Mouse (Mus musculus): ENCODE results near the gene Ano6. TPM values are rescaled to one million over a fixed set of nuclear protein-coding genes. Genes with fewer than 3 reads are reported as not detected.

Gene Ano6
- polyA plus RNA-seq, 1 experiment = 5.8 TPM

GRCm38 (mm10) chr15:95768703-95769102, 21.9 kb upstream of the Ano6 start:
- Histone ChIP-seq H3K36me3 (ENCODE audit: control insufficient read depth, insufficient read depth, low read length) (no peaks in the 10 kb centered on the region), H3K4me3 (ENCODE audit: control insufficient read depth, low read depth, low read length) (no peak overlapping the region), H3K27me3 (ENCODE audit: control insufficient read depth, insufficient read depth, low read length) (no peaks in the 10 kb centered on the region), H3K27ac (ENCODE audit: control insufficient read depth, insufficient read depth, low read depth, low read length) (no peak overlapping the region), H3K4me1 (ENCODE audit: control insufficient read depth, insufficient read depth, low read length) (peaks cover 2% of the 10 kb centered on the region; the same call in 1 of the 2 replicates)
- no peak for TF ChIP-seq CTCF (IDR thresholded peaks at IDR 0.05; ENCODE audit: control insufficient read depth, insufficient read depth, insufficient replicate concordance, low read depth, low read length)
- no peak for TF ChIP-seq POLR2A (IDR thresholded peaks at IDR 0.05; ENCODE audit: control insufficient read depth, low read depth, low read length)

DNA sequence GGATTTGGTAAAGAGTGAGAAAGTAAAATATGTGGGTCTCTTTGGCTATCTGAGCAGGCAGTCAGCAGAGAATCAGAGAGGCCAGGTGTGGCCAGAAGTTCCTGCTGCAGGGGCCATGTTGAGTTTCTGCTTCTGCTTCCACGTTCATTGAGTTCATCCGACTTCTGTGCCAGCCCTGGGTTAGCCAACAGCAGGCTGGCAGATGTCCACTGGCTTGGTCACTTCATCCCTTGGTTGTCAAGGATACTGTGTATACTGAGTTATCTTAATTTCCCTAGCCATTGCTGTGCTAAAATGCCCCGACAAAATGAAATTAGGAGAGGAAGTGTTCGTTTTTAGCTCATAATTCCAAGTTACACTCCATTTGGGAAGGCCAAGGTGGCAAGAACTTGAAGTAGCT, 21.1 kb upstream of the Ano6 start:
- Histone ChIP-seq H3K27me3 (ENCODE audit: control insufficient read depth, insufficient read depth, low read length) (no peaks in the 10 kb centered on the region), H3K4me3 (ENCODE audit: control insufficient read depth, low read depth, low read length) (no peak overlapping the region)

DNA sequence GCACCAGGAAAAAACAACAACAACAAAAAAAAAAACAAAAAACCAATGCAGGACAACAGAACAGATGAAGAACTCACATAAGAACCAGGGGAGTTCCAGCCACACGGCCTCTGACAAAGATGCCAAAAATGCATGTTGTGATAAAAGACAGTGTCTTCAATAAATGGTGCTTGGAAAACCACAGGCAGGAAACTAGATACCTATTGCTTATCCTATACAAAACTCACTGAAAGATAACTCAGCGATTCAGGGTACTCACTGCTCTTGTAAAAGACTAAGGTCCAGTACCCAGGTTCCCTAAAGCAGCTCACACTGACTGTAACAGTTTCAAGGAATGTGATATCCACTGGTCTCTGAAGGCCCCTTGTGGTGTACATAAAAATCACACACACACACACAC, 20.3 kb upstream of the Ano6 start:
- TF ChIP-seq CTCF (IDR thresholded peaks at IDR 0.05; ENCODE audit: control insufficient read depth, insufficient read depth, insufficient replicate concordance, low read depth, low read length) = no peak
- TF ChIP-seq POLR2A (IDR thresholded peaks at IDR 0.05; ENCODE audit: control insufficient read depth, low read depth, low read length) = no peak
- Histone ChIP-seq H3K27ac (ENCODE audit: control insufficient read depth, insufficient read depth, low read depth, low read length) (no peak overlapping the region), H3K4me3 (ENCODE audit: control insufficient read depth, low read depth, low read length) (no peak overlapping the region), H3K4me1 (ENCODE audit: control insufficient read depth, insufficient read depth, low read length) (peaks cover 2% of the 10 kb centered on the region; the same call in 1 of the 2 replicates), H3K36me3 (ENCODE audit: control insufficient read depth, insufficient read depth, low read length) (no peaks in the 10 kb centered on the region), H3K27me3 (ENCODE audit: control insufficient read depth, insufficient read depth, low read length) (no peaks in the 10 kb centered on the region)

More for the DNA sequence above, 21.1 kb upstream of the Ano6 start:
- Histone ChIP-seq H3K4me1 (ENCODE audit: control insufficient read depth, insufficient read depth, low read length) (peaks cover 2% of the 10 kb centered on the region; the same call in 1 of the 2 replicates), H3K27ac (ENCODE audit: control insufficient read depth, insufficient read depth, low read depth, low read length) (no peak overlapping the region), H3K36me3 (ENCODE audit: control insufficient read depth, insufficient read depth, low read length) (no peaks in the 10 kb centered on the region)
- no peak for TF ChIP-seq CTCF (IDR thresholded peaks at IDR 0.05; ENCODE audit: control insufficient read depth, insufficient read depth, insufficient replicate concordance, low read depth, low read length)
- no peak for TF ChIP-seq POLR2A (IDR thresholded peaks at IDR 0.05; ENCODE audit: control insufficient read depth, low read depth, low read length)

GRCm38 (mm10) chr15:95772374-95772773, 18.3 kb upstream of the Ano6 start:
- TF ChIP-seq POLR2A (IDR thresholded peaks at IDR 0.05; ENCODE audit: control insufficient read depth, low read depth, low read length) (no peak), CTCF (IDR thresholded peaks at IDR 0.05; ENCODE audit: control insufficient read depth, insufficient read depth, insufficient replicate concordance, low read depth, low read length) (no peak)
- H3K27me3 ChIP-seq (ENCODE audit: control insufficient read depth, insufficient read depth, low read length) = no peaks in the 10 kb centered on the region
- H3K4me3 ChIP-seq (ENCODE audit: control insufficient read depth, low read depth, low read length) = no peak overlapping the region; the same call in 1 of the 2 replicates
- H3K4me1 ChIP-seq (ENCODE audit: control insufficient read depth, insufficient read depth, low read length) = peaks cover 2% of the 10 kb centered on the region; the same call in 1 of the 2 replicates
- H3K27ac ChIP-seq (ENCODE audit: control insufficient read depth, insufficient read depth, low read depth, low read length) = no peak overlapping the region
- H3K36me3 ChIP-seq (ENCODE audit: control insufficient read depth, insufficient read depth, low read length) = no peaks in the 10 kb centered on the region

DNA sequence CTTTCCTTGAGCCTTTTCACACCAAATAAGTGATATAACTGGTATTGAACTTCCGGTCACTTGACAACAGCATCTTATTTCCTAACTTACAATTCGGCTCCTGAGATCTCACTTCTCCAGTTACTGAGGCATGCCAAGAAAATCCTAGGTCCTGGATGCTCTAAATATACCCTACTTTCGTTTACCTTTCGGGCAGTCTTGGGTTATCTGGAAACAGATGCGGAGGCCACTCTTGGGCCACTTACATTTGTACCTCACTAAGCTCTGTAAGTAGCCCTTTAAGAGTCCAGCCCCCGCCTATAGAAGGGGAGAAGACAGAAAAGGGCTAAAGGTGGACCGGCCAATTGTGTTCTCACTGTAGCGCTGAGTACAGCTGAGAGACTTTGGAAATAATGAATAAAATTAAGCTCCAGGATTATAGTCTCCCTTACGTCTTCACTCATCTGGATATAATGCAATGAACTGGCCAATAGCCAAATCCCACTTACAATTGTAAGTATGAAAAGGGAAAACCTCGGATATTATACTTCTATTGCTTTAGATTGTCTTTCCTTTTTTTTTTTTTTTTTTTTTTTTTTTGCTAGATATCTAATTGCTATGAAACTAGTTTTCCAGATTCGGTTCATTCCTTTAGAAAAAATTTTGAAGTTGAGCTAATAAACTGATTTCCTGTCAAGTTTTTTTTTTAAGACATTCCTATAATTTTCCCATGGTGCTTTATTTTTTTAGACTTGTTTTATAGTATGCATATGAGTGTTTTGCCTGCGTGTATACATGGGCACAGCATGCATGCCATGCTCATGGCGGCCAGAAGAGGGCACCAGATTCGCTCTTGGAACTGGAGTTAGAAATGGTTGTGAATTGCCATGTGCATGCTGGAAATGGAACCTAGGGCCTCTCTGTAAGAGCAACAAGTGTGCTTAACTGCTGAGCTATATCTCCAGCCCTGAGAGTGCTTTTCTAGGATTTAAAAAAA, 17.5 kb upstream of the Ano6 start:
- TF ChIP-seq POLR2A (IDR thresholded peaks at IDR 0.05; ENCODE audit: control insufficient read depth, low read depth, low read length) = no peak
- peak; percentile 88; the same call in 1 of the 2 replicates for TF ChIP-seq CTCF (IDR thresholded peaks at IDR 0.05; ENCODE audit: control insufficient read depth, insufficient read depth, insufficient replicate concordance, low read depth, low read length)
- Histone ChIP-seq H3K4me1 (ENCODE audit: control insufficient read depth, insufficient read depth, low read length) (peaks cover 2% of the 10 kb centered on the region; the same call in 1 of the 2 replicates), H3K27me3 (ENCODE audit: control insufficient read depth, insufficient read depth, low read length) (no peaks in the 10 kb centered on the region), H3K36me3 (ENCODE audit: control insufficient read depth, insufficient read depth, low read length) (no peaks in the 10 kb centered on the region), H3K27ac (ENCODE audit: control insufficient read depth, insufficient read depth, low read depth, low read length) (no peak overlapping the region), H3K4me3 (ENCODE audit: control insufficient read depth, low read depth, low read length) (no peak overlapping the region)

GRCm38 (mm10) chr15:95774197-95774596, 16.4 kb upstream of the Ano6 start:
- TF ChIP-seq POLR2A (IDR thresholded peaks at IDR 0.05; ENCODE audit: control insufficient read depth, low read depth, low read length) (no peak), CTCF (IDR thresholded peaks at IDR 0.05; ENCODE audit: control insufficient read depth, insufficient read depth, insufficient replicate concordance, low read depth, low read length) (no peak)
- H3K27me3 ChIP-seq (ENCODE audit: control insufficient read depth, insufficient read depth, low read length) = no peaks in the 10 kb centered on the region
- H3K36me3 ChIP-seq (ENCODE audit: control insufficient read depth, insufficient read depth, low read length) = no peaks in the 10 kb centered on the region
- H3K27ac ChIP-seq (ENCODE audit: control insufficient read depth, insufficient read depth, low read depth, low read length) = no peak overlapping the region
- H3K4me3 ChIP-seq (ENCODE audit: control insufficient read depth, low read depth, low read length) = no peak overlapping the region
- peaks cover 2% of the 10 kb centered on the region; the same call in 1 of the 2 replicates for H3K4me1 ChIP-seq (ENCODE audit: control insufficient read depth, insufficient read depth, low read length)

- TF ChIP-seq POLR2A (IDR thresholded peaks at IDR 0.05; ENCODE audit: control insufficient read depth, low read depth, low read length) (no peak), CTCF (IDR thresholded peaks at IDR 0.05; ENCODE audit: control insufficient read depth, insufficient read depth, insufficient replicate concordance, low read depth, low read length) (no peak)
- no peaks in the 10 kb centered on the region for H3K27me3 ChIP-seq (ENCODE audit: control insufficient read depth, insufficient read depth, low read length)
- H3K4me3 ChIP-seq (ENCODE audit: control insufficient read depth, low read depth, low read length) = no peak overlapping the region
- H3K27ac ChIP-seq (ENCODE audit: control insufficient read depth, insufficient read depth, low read depth, low read length) = no peak overlapping the region
- no peaks in the 10 kb centered on the region for H3K36me3 ChIP-seq (ENCODE audit: control insufficient read depth, insufficient read depth, low read length)
- peaks cover 2% of the 10 kb centered on the region; the same call in 1 of the 2 replicates for H3K4me1 ChIP-seq (ENCODE audit: control insufficient read depth, insufficient read depth, low read length)
These were observed 15.8 kb upstream of the Ano6 start for GRCm38 (mm10) chr15:95774674-95775414.

Data from testis, adult 2 months (tissue).